Mouse (Mus musculus) MN1 (cell line): ENCODE measurements around the gene Bmper.

Experiments used
- DNase-seq: peaks from one replicate; pipeline ENCODE4 v3.0.0-alpha.2; 2016; ENCODE audit warnings: low spot score

The Bmper gene

DNA sequence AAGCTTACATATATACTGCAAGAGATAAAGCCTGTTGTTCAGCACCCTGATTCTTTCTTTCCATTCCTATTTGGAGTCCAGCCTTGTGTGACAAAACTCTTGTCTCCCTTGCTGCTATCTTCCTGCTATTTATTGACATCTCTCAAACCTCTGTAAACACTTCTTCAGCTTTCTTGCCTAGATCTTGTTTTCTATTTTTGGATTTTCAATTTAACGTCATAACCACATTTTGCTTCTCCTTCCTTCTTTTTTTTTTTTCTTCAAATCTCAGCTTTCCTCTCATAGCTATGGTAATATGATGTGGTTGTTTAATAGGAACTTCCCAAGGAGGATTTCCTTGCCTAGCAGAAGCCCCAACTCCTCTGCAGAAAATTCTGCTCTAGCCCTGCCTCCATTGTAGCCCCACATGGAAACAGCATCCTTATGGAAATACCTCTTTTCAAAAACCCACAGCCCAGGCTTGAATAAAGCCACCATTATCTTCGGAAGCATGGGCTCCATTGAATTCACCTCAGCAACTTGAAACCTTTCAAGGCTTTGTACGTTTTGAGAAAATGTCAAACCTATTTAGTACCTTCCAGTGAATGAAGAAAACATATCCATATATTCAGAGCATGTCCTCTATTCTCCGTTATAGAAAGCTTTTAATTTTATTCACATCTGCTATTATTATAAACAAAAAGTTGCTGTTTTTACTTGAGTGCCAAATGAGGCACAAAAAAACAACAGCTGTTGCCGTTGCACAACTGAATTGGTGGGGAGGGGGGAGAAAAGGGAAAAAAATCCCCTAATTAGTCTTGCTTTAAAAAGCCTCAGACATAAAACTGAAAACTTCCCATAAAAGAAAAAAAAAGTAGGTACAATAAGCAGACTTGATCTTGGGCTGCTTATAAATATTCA is 155.2 kb downstream of the Bmper start:
- no peak for DNase-seq

DNA sequence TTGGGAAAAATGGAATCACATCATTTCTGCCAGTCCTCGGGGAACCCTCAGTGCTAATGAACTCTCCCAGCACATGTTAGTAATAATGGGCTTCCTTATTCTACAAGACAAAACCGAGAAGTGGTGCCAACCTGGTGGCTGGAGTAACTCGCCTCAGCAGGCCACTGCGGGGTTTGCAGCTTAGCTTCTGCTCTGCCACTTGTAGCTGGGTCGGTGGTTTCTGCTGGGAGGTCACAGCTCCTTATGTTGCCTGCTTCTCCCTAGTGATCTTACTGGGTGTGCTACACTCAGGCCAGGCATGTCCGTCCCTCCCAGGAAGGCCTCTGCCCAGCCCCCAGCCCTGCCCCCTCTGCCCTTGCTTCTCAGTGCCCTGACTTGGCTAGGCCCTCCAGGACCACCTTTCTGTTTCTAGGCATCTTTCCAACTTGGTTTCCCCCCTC is 155.9 kb downstream of the Bmper start:
- no peak for DNase-seq

DNA sequence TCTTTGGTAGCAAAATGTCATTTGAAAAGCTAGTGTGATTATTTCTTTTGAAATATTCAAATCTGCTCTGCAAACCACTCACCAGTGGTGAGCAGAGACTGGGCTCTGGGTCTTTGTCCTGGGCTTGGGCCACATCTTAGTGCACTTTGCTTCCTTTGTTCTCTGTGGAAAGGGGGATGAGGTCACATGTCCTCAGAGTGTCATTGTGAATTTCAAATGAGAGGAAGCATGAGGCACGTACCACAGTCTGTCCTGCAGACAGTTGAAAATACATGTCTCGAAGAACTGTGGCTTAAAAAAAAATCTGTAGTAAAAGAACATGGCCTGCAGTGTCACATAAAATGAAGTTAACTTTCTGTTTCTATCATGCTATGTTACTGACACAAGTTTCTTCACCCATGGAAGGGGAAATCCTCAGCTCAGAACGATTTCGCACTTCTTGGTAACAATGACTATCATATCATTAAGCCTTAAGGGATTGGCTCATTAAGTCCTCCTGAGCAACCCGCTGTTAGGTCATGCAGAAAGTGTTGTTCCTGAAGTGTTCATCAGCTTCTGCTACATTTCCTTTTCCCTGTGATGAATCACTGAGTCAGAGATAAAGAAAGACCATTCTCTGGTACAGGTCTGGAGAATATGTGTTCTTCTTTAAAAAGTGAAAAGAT is 157.4 kb downstream of the Bmper start:
- no peak for DNase-seq

DNA sequence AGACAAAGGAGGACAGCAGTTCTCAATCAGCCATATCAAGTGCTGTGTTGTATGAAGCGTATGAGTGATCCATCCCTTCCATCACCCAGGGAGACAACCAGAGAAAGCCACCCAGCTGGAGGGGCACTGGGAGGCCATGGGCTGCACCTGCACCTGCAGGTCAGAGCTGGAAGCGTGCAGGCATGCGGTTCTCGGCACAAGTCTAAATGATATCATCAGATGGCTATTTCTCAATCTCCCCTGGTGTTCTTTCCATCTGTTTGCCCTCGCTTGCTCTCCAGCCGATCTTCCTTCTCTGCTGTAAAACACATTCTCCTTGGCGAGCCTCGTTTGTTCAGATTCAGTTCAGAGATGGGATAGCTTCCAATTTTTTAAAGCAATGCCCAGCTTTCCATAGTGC is 160.4 kb downstream of the Bmper start:
- no peak for DNase-seq

DNA sequence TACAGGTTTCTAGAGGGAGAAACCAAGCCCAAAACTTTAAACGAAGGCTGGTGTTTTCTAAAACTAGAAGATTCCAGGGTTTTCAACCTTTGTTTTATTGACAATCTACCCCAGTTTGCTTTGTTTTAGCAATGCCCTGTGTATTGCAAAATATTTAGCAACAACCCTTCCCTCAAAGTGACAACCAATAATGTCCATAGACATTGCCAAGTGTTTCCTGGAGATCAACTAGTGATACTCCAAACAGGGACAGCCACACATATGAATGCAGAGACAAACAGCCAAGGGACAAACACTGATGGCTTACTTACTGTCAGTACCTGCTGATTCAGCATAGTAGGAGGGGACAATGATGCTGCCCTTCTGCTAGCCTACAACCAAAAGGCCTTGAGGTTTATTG is 161.0 kb downstream of the Bmper start:
- DNase-seq: no peak

DNA sequence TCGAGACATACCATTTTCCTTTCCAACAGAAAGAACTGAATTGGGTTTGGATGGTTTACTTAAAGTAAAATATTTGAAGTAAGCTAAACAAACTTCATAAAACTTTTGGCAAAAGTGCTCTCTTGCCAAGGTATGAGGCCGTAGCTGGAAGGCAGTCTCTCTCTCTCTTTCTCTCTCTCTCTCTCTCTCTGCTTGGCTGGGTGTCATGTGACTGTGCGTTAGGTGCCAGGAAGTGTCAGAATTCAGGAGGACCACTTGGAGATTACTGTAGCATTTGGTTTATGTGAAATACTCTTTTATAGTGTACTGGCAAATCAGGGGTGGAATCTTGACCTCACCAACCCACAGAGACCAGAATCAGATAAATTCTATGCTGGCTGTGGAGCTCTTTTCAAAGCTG is 162.0 kb downstream of the Bmper start:
- DNase-seq: no peak

DNA sequence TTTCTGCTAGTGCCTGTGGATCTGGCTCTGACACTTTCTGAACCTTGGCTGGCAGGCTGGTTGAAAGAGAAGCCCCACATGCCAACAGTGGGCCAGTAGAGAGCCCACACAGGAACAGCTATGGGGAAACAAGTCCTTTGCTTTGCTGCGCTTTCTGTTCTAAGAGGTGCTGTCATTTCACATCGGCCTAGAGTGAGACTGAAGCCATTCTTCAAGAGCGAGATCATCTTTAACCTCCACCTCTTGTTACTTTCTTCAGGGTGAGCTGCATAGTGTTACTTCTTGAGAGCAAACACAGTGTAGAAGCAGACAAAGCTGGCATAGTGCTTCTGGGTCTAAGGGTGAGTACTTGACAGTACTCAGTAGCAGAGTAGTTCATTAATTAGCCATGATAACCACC is 163.3 kb downstream of the Bmper start:
- DNase-seq: no peak

DNA sequence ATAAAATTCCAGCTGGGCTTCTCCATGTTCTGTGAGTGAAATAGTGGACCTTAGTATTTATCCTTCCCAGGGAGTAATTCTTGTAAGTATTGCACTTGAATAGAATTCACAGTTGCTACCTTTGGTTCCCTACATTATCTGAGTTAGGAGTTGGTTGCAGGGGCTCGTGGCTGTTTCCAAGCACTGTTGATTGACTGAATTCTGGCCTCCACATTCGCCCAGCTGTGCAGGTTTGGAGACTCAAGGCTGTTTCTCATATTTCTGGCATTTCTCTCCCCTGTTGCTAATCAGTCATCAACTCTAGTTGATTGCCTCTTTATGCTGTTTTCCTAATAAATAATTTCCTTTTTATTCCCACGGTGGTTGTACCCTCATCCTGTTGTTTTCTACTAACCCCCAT is 167.2 kb downstream of the Bmper start:
- no peak for DNase-seq

DNA sequence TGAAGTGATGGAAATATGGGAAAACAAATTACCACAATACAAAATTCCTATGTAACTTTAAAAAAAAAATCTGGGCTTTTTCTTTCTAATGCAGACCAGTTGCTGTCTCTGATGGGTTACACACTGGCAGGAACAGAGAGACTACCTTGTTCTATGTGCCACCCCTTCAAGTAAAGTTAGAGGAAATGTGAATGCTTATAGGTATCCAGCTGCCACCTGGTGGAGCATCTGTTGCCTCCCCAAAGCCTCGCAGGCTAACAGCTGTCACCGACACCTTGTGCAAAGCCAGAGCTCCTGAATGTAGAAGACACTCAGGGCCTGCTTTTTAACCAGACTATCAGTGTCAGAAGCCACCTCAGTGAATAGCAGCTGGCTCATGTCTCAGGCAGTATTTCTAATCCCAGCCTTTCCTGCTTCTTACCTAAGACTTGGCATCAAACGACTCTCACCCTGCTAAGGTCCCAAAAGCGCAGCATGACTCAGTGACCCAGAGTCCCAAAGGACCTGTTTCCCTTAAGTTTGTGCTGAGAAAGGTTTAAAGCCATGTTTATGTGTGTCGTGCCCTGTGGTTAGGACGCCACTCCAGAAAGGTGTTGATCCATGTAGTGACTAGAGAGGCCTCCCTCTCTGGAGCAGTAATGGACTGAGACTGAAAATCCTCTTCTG is 171.9 kb downstream of the Bmper start:
- DNase-seq: no peak

DNA sequence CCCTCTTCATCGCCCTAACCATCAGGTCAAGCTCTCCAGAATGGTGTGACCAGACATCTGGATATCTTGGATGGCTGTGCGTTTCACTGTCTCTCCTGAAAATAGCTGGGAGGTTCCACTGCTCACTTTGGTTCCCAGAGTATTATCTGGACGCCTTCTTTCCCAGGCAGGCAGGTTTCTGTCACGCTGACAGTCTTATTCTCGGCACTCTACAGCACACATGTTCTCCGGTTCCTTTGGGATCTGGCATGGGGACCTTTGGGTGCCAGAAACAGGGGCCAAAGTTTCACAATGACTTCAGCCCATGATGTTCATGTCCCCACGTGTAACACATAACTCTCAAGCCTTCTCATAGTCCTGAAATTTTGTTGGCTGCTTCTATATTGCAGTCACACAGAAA is 173.3 kb downstream of the Bmper start:
- DNase-seq: no peak

DNA sequence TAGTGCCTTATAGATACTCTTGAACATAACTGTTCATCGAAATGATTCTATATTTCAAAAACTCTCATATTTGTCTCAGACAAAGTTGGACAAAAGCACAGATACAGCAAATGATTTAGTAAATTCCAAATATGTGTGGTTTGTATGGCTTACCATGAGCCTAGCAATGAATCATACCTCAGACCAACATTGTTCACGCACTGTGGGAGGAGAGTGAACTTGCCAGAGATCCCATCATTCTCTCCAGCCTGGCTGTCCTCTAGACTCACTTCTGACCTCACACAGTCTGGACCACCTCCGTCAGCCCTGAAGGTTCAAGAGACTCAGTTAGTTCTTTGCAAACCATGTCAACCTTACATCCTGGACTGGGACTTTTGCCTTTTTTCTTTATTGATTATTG is 175.0 kb downstream of the Bmper start:
- no peak for DNase-seq

DNA sequence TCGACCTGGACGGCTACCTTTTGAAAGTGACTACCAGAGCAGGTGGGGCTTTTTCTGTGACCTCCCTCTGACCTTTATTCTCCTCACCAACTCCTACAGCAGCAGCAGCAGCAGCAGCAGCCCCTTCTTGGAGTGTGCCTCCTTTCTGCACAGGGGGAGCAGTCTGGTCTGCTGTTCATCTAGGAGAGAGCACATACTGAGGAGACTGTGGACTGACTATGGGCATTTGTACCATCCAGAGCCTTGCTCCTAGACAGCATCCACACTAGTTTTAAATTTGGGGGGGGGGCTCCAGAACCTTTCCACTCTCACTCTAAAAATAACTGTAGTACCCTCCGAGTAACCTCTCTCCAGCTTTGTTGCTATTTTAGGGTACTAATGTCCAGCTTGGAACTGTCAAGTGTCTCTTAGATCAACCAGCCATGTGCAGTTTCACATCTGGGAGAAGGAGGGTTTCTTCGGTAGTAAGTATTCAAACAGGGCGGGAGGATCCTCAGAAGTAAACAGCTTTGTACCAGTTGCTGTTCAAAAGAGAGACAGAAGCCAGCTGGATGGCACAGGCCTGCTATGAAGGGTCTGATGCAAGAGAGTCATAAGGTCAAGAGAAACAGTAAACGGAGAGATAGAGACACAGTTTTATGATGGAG is 176.9 kb downstream of the Bmper start:
- no peak for DNase-seq

DNA sequence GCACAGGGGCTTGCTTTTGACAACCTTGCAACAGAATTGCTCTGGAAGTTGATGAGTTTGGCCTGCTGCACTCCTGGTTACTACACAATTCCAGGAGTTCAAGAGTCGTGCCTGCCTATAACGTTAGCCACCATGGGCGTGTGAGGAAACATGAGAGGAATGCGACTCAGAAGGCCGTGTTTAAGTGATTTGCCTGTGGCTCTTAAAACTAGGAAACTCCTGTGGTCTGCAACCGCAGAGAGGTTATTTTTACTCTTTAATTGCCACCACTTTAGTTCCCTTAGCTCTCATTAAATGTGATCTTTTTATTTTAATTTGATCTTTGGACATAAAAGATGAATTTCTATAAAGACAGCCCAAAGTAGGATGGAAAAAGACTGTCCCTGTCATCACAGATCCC is 184.5 kb downstream of the Bmper start:
- DNase-seq: no peak

DNA sequence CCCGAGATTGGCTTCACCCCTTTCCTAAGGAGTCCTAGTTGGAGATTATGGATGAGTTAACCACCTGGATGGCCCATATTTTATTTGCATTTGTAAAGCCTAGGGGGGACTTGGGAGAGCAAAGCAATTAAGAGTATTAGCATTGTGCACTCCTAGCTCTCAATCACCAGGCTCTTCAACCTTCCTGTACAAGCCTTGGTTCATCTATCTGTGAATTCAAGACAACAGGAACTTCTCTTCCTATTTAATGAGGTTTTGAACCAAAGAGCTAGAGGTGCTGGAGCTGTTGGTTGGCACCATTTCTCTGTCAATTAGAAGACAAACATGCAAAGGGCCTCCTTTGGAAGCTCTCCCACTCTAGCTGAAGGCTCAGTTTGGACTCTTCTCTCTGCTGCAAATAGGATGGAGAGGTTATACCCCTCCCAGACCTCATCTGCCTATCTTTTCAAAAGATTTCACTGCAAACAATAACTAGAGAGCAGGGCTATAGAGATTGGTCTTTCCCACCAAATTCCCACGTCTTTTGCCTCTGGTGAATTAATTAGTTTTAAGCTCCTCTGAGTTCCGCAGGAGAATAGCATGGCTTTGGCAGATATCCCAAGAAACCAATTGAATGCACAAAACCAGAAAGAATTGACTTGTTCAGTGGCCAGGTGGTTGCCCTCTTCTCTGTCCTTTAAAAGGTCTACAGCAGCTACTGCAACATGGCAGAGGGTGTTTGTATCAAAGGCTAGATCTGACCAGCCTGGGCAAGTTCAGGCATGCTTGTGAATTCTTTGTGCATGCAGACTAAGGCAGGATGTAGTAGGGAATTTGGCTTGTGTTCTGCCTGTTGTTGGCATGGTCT is 185.3 kb downstream of the Bmper start:
- DNase-seq: no peak

DNA sequence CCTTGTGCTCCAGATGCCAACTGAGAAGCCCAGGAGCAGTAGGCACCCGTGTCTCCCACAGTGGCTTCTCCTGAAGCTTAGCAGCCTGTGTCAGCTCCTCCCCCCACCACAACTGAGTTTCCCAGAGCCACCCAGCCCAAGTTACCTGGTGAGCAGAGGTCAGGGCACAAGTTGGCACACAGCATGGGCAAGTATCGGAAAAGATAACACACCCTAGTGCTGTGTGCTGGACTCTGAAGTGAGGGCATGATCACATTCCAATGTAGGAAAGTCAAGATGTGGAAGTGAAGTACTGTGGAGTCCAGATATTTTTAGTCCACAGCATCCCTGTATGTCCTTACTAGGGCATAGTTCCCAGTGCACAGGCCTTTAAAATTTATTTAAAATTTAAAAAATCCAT is 187.7 kb downstream of the Bmper start:
- DNase-seq: no peak

DNA sequence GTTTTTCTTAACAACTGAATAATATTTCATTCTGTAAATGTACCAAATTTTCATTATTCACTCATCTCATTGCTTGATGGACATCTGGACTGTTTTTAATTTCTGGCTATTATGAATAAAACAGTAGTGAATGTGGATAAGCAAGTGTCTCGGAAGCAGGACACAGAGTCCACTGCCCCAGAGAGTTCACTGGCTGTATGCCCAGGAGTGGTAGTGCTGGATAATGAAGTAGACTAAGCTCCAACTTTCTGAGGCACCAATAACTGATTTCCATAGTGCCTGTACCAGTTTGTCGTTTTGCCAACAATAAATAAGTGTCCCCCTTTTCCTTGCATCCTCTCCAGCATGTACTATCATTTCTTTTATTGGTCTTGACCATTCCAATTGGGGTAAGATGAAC is 190.1 kb downstream of the Bmper start:
- DNase-seq: no peak

DNA sequence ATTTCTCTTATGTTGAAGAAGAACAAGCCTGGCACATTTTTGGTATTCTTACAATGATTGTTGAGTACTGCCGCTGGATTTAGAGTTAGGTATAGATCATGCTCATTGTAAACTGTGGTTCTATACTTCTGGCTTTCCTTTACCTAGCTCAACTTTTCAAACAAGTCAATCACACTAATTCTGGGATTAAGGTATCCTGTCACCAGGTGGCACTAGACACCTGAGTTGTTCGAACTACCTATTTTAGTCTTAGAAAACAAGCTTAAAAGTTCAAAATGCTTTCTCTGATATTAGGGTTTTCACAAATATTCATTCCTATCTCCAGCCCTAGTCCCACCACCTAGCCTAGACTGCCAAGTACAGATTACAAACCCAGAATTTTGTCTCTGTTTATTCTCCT is 196.2 kb downstream of the Bmper start:
- no peak for DNase-seq

DNA sequence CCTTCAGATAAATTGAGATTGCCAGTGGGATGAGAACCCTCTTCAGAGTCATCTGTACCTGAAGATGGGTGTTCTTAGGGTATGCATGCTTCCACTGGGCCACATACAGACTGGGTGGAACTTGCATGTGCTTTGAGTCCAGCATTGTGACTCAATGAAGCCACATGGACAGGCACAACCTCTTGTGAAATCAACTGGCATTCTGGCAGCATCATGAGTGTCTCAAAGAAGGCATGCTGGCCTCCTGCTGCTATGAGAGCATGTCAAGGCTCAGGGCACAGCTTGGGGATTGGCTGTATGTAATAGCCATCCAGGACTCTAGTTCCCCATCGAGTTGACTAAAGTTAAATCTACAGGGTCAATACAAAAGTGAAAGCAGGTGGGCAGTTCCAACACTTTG is 200.9 kb downstream of the Bmper start:
- no peak for DNase-seq

DNA sequence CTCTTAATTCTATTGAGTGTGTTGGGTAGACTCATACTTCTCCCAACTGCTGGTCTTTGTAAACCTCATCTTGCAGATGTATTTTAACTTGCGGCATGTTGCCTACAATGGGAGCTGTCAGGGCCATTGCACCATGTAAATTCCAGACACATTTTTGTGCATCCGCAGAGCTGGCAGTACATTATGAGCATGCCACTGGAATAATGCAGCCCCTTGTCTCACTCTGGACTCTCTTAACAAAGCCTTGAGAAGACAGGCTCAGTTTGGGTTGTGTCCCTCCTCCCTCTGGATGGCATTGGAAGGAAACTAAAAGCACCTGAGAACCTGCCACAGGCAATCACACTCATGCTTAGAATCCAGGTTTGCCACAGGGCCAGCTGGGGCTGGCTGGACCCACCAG is 209.8 kb downstream of the Bmper start:
- no peak for DNase-seq

DNA sequence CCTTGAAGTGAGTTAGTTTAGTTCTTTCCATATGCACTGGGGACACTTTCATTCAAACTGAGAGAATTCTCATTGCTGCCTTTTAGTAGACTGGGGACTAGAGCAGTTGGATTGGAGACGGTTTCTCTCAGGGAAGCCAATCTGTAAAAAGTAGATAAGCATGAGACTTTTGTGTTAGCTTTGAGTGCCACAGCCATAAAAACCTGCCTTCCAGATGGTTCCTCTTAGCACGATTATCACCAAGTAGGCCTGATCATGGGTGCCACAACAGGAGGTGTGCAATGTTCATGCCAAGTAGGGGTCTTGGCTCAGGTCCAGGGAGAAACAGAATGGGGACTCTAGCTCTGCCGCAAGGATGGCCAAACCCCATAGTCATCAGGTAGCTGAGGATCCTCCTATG is 210.4 kb downstream of the Bmper start:
- DNase-seq: no peak

DNA sequence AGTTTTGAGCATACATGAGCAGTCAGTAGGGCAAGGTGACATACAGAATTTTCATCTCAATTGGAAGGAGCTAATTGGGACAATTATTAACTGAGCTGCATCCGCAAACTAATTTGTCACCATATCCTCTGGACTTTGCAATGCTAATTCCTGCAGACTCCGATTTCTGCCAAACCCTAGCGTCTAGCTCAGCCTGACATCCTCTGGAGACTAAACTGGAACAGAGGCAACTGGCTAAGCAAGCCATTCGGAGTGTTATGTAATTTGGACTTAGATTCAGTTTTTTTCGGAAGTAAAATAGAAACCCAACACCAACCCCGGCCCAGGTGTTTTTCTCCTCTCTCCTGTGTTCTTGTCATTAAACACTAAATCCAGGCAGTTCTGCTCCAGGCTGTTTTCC is 213.9 kb downstream of the Bmper start:
- DNase-seq: no peak

DNA sequence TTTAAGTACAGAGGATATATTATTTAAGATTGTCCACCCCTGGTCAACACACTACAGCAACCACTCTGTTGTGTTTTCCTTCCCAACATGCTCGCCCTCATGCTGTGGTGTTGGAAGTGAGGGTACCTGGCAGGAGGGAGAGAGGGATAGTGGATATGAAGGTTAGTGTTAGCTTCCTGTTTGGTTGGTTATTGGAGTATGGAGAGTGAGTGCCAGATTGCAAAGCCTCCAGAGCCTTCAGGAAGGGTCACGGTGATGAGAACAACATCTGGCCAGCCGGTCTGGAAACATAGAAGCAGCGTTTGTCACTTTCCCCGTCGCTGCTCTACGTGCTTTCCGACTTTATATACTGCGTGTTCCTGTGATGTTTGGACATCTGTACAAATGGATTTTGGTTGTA is 215.8 kb downstream of the Bmper start:
- no peak for DNase-seq
